Mouse (Mus musculus): ENCODE measurements around the gene Scyl3. TPM values are rescaled to one million over a fixed set of nuclear protein-coding genes. Genes with fewer than 3 reads are reported as not detected.

Gene Scyl3
- polyA plus RNA-seq, 1 experiment from 2014 or later = 17.0 TPM

- no peak overlapping the region for H3K9ac ChIP-seq
- no peak for ATAC-seq
- no peaks in the 10 kb centered on the region for H3K4me1 ChIP-seq
- no peaks in the 10 kb centered on the region for H3K27me3 ChIP-seq (replicated peaks)
- no peaks in the 10 kb centered on the region for H3K36me3 ChIP-seq
- no peak overlapping the region for H3K27ac ChIP-seq
- no peak overlapping the region for H3K4me2 ChIP-seq
- no peaks in the 10 kb centered on the region for H3K9me3 ChIP-seq (replicated peaks)
- WGBS (ENCODE audit: insufficient replicate concordance) = 83% methylated on average over 11 of the region's 11 CpGs
- no peak overlapping the region for H3K4me3 ChIP-seq
Observed at GRCm38 (mm10) chr1:163911981-163912380, 16.9 kb upstream of the Scyl3 start.

DNA sequence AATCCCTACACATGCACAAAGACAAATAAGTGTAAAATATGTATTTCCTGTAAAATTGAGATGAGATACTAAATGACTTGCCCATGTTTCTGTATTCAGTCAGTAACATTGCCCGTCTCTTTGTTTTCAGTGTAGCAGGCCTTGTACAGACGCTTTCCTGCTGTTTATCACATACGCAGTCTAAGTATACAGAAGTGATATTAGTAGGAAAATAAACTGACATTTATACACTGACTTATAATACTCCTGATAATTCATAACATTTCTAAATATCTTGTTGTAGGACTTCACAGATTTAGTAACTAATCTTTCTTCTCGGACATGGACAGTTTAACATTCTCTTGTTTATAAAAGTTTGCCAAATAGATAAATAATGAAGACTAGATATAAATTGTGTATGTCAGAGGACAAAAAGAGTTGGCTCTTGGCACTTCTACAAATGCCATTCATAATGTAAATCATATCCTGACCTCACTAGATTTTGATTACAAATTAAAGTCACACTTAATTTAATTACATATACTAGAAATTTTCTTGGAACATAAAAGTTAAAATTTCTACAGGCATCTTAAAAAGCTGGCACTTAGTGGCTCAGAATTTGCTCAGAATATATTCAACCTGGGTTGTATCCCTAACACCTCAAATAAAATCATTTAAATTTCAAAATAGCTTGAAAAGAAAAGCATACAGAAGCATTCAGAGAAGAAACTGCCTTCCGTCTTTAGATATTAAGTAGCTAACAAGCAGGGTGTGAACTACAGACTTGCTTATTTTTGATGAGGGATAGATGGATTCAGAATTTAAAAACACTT is 11.3 kb upstream of the Scyl3 start:
- 78% methylated on average over 5 of the region's 5 CpGs for WGBS (ENCODE audit: insufficient replicate concordance)

DNA sequence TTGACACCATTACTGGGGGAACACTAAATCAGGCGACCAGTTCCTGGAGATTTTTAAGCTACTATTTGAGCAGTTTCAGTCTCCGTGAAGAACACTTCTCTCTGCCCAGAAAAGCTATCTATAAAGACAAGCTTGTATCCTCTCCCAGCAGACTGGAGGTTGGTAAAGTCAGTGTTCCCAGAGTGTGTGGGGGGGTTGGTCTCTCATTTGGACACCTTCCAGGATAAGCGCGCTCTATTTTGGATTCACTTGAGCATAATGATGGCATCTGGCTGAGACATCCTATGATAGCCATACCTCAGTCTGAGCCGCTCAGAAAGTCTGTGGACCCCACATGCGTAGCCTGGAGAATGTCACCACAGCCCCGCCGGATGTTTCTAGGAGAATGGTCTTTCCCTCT is 4.8 kb upstream of the Scyl3 start:
- Histone ChIP-seq H3K4me2 (no peak overlapping the region), H3K4me3 (no peak overlapping the region), H3K36me3 (no peaks in the 10 kb centered on the region), H3K9ac (no peak overlapping the region), H3K27me3 (replicated peaks) (no peaks in the 10 kb centered on the region), H3K27ac (no peak overlapping the region), H3K9me3 (replicated peaks) (no peaks in the 10 kb centered on the region), H3K4me1 (peaks cover 4% of the 10 kb centered on the region; the same call in 1 of the 2 replicates)
- WGBS (ENCODE audit: insufficient replicate concordance) = 66% methylated on average over 8 of the region's 8 CpGs
- ATAC-seq = no peak; the same call in 1 of the 2 replicates

More for the DNA sequence above, 11.3 kb upstream of the Scyl3 start:
- Histone ChIP-seq H3K9me3 (replicated peaks) (no peaks in the 10 kb centered on the region), H3K36me3 (no peaks in the 10 kb centered on the region), H3K4me2 (no peak overlapping the region), H3K9ac (no peak overlapping the region), H3K27ac (no peak overlapping the region), H3K4me1 (no peaks in the 10 kb centered on the region), H3K27me3 (replicated peaks) (no peaks in the 10 kb centered on the region), H3K4me3 (no peak overlapping the region)
- ATAC-seq = no peak

DNA sequence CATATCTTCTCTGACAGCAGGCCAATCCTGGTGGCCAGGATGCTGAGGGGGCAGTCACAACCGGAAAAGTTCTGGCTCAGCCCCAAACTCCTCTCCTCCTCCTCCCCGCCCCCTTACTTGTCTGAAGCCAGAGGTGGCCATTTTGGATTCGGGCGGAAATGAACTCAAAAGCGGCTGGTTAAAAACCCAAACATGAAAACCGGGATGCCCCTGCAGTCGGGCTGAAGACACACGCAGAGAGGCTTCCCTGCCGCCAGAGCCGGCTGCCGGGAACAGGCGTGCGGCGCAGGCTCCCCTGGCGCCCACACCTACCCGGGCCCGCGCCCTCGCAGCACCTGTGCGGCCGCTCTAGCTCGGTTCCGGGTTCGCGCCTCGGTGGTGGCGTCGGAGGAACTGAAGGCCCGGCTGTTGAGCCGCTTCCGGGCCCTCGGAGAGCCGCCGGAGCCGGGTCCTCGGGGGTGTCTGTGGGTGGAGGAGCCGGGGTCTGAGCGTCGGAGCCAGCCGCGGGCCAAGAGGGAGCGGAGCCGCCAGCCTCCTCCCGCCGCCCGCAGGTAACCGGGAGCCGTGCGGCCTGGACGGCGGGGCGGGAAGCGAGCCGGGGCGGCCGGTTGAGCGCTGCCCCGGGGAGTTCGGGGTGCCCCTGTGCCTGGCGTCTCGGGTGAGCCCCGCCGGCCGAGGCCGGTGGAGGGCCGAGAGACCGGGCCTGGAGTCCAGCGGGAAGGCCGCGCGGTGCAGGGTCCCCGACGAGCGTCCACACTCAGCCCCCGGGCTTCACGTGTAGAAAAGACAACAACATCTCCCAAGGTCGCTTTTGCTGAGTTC is 947 bp downstream of the Scyl3 start:
- WGBS (ENCODE audit: insufficient replicate concordance) = under 1% methylated on average over 71 of the region's 77 CpGs
- Histone ChIP-seq H3K4me1 (peaks cover 32% of the 10 kb centered on the region), H3K9me3 (replicated peaks) (no peaks in the 10 kb centered on the region), H3K27ac (peak overlapping the region; percentile 73), H3K4me3 (peak overlapping the region; percentile 95), H3K4me2 (peak overlapping the region; percentile 81), H3K9ac (peak overlapping the region; percentile 95), H3K27me3 (replicated peaks) (no peaks in the 10 kb centered on the region), H3K36me3 (peaks cover 24% of the 10 kb centered on the region)
- ATAC-seq = peak; percentile 92

GRCm38 (mm10) chr1:163930458-163930794 is 1.5 kb downstream of the Scyl3 start:
- WGBS (ENCODE audit: insufficient replicate concordance) = under 1% methylated on average over 12 of the region's 12 CpGs
- H3K27me3 ChIP-seq (replicated peaks) = no peaks in the 10 kb centered on the region
- peak overlapping the region; percentile 81 for H3K4me2 ChIP-seq
- ATAC-seq = peak; percentile 23
- peaks cover 32% of the 10 kb centered on the region for H3K4me1 ChIP-seq
- H3K9ac ChIP-seq = peak overlapping the region; percentile 95
- peak overlapping the region; percentile 73 for H3K27ac ChIP-seq
- peaks cover 30% of the 10 kb centered on the region for H3K36me3 ChIP-seq
- no peaks in the 10 kb centered on the region for H3K9me3 ChIP-seq (replicated peaks)
- H3K4me3 ChIP-seq = peak overlapping the region; percentile 95

GRCm38 (mm10) chr1:163931801-163932200 is 2.9 kb downstream of the Scyl3 start:
- 45% methylated on average over 8 of the region's 8 CpGs for WGBS (ENCODE audit: insufficient replicate concordance)
- Histone ChIP-seq H3K4me3 (peak overlapping the region; percentile 95), H3K36me3 (peaks cover 43% of the 10 kb centered on the region), H3K9ac (peak overlapping the region; percentile 95), H3K4me2 (peak overlapping the region; percentile 81), H3K27me3 (replicated peaks) (no peaks in the 10 kb centered on the region), H3K27ac (peak overlapping the region; percentile 65; the same call in 1 of the 2 replicates), H3K9me3 (replicated peaks) (no peaks in the 10 kb centered on the region), H3K4me1 (peaks cover 32% of the 10 kb centered on the region)
- ATAC-seq = peak; percentile 38

DNA sequence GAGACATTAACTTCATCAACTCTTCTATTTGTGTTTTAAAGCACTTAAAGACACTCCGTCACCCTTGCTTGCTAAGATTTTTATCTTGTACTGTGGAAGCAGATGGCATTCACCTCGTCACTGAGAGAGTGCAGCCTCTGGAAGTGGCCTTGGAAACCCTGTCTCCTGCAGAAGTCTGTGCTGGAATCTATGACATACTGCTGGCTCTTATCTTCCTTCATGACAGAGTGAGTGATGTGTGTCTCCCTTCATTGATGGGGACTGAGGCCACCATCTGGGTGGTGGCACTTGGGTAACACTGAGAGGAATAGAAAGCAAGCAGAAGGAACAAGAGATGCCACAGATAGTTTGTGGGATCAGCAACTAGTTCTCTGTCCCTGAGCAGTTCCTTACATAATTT is 5.7 kb downstream of the Scyl3 start:
- Histone ChIP-seq H3K4me1 (peaks cover 25% of the 10 kb centered on the region), H3K9me3 (replicated peaks) (no peaks in the 10 kb centered on the region), H3K9ac (no peak overlapping the region), H3K27ac (no peak overlapping the region), H3K4me3 (no peak overlapping the region), H3K27me3 (replicated peaks) (no peaks in the 10 kb centered on the region), H3K4me2 (no peak overlapping the region), H3K36me3 (peaks cover 69% of the 10 kb centered on the region)
- WGBS (ENCODE audit: insufficient replicate concordance) = 81% methylated on average over 2 of the region's 2 CpGs
- no peak for ATAC-seq

GRCm38 (mm10) chr1:163942056-163942455 is 13.2 kb downstream of the Scyl3 start:
- Histone ChIP-seq H3K4me2 (no peak overlapping the region), H3K4me3 (no peak overlapping the region), H3K4me1 (0 out of 2 replicates have a peak, but pooled peaks cover 5% of the 10 kb centered on the region), H3K9me3 (replicated peaks) (no peaks in the 10 kb centered on the region), H3K36me3 (peaks cover 96% of the 10 kb centered on the region), H3K27ac (no peak overlapping the region), H3K9ac (no peak overlapping the region), H3K27me3 (replicated peaks) (no peaks in the 10 kb centered on the region)
- 77% methylated on average over 6 of the region's 6 CpGs for WGBS (ENCODE audit: insufficient replicate concordance)
- no peak for ATAC-seq

GRCm38 (mm10) chr1:163953396-163953795 is 24.5 kb downstream of the Scyl3 start:
- Histone ChIP-seq H3K27ac (no peak overlapping the region), H3K36me3 (peaks cover 91% of the 10 kb centered on the region)

GRCm38 (mm10) chr1:163958036-163958435 is 29.1 kb downstream of the Scyl3 start:
- H3K9me3 ChIP-seq (replicated peaks) = no peaks in the 10 kb centered on the region
- no peak overlapping the region for H3K4me3 ChIP-seq
- no peaks in the 10 kb centered on the region for H3K27me3 ChIP-seq (replicated peaks)
- H3K36me3 ChIP-seq = peaks cover 79% of the 10 kb centered on the region
- no peak for ATAC-seq
- 80% methylated on average over 3 of the region's 3 CpGs for WGBS (ENCODE audit: insufficient replicate concordance)
- no peak overlapping the region for H3K27ac ChIP-seq
- no peaks in the 10 kb centered on the region for H3K4me1 ChIP-seq
- no peak overlapping the region for H3K9ac ChIP-seq
- no peak overlapping the region for H3K4me2 ChIP-seq

More at GRCm38 (mm10) chr1:163953396-163953795, 24.5 kb downstream of the Scyl3 start:
- no peaks in the 10 kb centered on the region for H3K9me3 ChIP-seq (replicated peaks)
- no peaks in the 10 kb centered on the region for H3K27me3 ChIP-seq (replicated peaks)
- H3K4me2 ChIP-seq = no peak overlapping the region
- no peak overlapping the region for H3K9ac ChIP-seq
- no peak for ATAC-seq
- no peaks in the 10 kb centered on the region for H3K4me1 ChIP-seq
- no peak overlapping the region for H3K4me3 ChIP-seq
- 79% methylated on average over 2 of the region's 2 CpGs for WGBS (ENCODE audit: insufficient replicate concordance)

- no peaks in the 10 kb centered on the region for H3K4me1 ChIP-seq
- peaks cover 65% of the 10 kb centered on the region for H3K36me3 ChIP-seq
- H3K4me2 ChIP-seq = no peak overlapping the region
- H3K9ac ChIP-seq = no peak overlapping the region
- H3K4me3 ChIP-seq = no peak overlapping the region
- H3K27me3 ChIP-seq (replicated peaks) = no peaks in the 10 kb centered on the region
- no peaks in the 10 kb centered on the region for H3K9me3 ChIP-seq (replicated peaks)
- 45% methylated on average over 10 of the region's 10 CpGs for WGBS (ENCODE audit: insufficient replicate concordance)
- ATAC-seq = no peak
- no peak overlapping the region for H3K27ac ChIP-seq
Observed at GRCm38 (mm10) chr1:163964008-163964689, 35.2 kb downstream of the Scyl3 start.

DNA sequence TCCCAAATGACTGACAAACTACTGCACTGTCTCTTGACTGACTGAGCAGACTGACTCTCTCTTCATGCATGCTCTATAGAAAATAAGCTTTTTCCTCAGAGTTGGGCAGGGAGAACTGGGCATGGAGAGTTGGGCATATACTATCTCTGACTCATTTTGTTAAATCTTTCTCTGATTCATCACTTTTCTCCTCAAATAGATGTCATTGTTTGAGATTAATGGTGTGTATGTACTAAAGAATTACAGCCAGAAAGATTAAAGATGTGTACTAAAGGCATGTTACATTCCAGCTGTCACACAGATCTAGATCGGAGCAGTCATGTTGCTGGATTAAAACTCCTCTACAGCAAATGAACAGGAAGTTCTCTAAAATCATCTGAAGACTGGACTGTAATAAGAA is 45.6 kb downstream of the Scyl3 start:
- no peak for ATAC-seq

More for the DNA sequence above, 45.6 kb downstream of the Scyl3 start:
- Histone ChIP-seq H3K27me3 (replicated peaks) (no peaks in the 10 kb centered on the region), H3K9ac (no peak overlapping the region), H3K36me3 (peaks cover 42% of the 10 kb centered on the region), H3K4me2 (no peak overlapping the region), H3K4me1 (no peaks in the 10 kb centered on the region), H3K4me3 (no peak overlapping the region), H3K27ac (no peak overlapping the region), H3K9me3 (replicated peaks) (no peaks in the 10 kb centered on the region)
- WGBS (ENCODE audit: insufficient replicate concordance) = 79% methylated on average over 1 of the region's 1 CpGs
